Mouse (Mus musculus): ENCODE results near the gene Olfr816.
"Not testable (repeated sequence)": the region's sequence is repeated elsewhere in the genome, so short reads cannot be mapped to it uniquely, and the experiment has no call there.

Olfr816 gene

DNA sequence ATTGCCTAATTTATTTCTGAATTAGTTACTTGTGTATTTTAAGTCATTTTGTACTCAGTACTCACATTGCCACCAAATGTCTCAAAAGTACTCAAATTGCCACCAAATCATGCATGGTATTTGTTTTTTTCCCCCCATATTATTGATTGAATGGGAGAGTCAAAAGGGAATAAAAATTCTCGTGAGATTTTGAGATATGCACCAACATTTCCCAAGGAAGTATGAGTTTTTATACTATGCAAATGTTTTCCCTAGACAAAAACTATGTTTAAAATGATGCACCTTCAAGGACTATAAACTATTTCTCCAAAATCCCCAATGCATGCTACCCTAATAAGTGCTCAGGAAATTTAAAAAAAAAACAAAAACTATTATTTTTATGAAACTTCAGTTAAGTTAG, at the start of gene Olfr816:
Olfr816 (minus strand) TSS at position 101 of the 400 bp plus-strand sequence.
- DNase-seq: no peak

DNA sequence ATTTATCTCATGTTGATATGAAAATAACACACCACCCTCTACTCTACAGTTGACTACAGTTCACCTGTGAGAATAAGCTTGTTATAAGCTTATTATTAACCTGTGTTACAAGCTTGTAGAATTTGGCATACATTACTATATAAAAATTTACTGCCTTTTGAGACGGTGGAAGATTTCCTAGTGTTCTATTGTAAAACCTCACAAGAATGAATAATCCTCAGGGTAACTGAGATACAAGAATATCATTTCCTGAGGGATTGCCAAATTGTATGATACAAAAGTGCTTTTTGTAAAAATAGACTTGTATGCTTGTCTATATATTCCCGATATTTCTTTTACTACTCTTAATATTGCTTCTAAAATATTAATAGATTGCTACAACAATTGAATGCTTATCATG, 33.6 kb upstream of the Olfr816 start, which contains the start of gene Olfr818:
Olfr818 (minus strand) TSS at position 101 of the 400 bp plus-strand sequence.
- no peak for DNase-seq

DNA sequence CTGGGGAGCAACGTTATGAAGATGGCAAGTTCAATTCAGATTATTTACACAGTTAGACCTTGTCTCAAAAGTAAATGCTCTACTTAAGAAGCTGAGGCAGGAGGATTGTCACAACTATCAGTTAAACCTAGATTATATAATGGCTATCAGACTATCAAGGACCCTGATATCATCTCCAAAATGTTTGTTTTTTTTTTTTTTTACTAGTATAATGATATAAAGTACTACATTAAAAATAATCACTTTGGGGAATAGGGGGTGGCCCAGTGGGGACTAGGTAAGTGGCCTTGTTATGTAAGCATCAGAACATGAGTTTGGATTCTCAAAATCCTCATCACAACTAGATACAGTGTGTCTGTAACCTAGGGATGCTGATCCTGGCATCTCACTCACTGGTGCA, 9.6 kb downstream of the Olfr816 start, which contains the start of gene Olfr815:
Olfr815 (minus strand) TSS at position 101 of the 400 bp plus-strand sequence.
- DNase-seq: not testable (repeated sequence)

DNA sequence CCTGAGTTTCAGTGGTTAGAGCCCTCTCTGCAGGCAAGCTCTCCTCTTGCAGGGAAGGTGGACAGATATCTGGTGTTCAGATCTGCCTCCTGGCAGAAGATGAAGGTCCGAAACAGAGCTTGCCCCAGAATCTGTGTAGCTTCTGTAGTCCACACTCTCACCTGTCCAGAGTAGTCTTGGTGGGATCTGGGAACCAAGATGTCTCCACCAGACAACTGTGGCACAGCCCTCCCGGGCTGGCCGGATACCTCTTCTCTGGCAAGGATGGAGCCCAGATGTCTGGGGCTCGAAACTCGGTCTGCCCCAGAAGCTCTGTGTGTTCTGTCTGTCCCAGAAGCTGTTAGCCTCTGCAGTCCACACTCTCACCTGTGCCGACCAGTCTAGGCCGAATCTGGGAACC, 29.5 kb downstream of the Olfr816 start:
- DNase-seq: no peak

DNA sequence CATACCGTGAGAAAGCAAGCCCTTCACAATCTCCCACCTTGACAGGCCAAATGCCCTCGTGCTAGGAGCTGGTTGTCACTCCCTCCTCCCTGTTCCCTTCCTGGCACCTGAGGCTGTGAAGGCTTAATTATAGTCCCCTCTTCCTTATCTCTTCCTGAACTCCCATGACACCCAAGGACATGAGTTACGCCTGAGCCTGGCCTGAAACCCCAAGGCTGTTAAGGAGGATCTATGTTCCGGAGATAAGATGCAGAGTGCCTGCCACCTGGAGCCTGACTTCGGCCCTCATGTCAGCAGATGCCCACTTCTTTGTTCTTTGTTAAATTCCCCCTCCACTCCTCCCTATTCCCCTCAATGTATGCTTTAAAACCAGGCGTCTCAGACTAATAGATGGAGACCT, 29.9 kb downstream of the Olfr816 start:
- not testable (repeated sequence) for DNase-seq

DNA sequence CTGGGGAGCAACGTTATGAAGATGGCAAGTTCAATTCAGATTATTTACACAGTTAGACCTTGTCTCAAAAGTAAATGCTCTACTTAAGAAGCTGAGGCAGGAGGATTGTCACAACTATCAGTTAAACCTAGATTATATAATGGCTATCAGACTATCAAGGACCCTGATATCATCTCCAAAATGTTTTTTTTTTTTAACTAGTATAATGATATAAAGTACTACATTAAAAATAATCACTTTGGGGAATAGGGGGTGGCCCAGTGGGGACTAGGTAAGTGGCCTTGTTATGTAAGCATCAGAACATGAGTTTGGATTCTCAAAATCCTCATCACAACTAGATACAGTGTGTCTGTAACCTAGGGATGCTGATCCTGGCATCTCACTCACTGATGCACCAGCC, 35.6 kb downstream of the Olfr816 start, which contains the start of gene Olfr814:
Olfr814 (minus strand) TSS at position 101 of the 400 bp plus-strand sequence.
- not testable (repeated sequence) for DNase-seq
